Mouse (Mus musculus): ENCODE data around the gene Nap1l1. TPM values are rescaled to one million over a fixed set of nuclear protein-coding genes. Genes with fewer than 3 reads are reported as not detected.

The Nap1l1 gene
- polyA plus RNA-seq, 1 experiment from 2014 or later: 343 TPM

- 81% methylated on average over 7 of the region's 7 CpGs for WGBS
- no peaks in the 10 kb centered on the region for H3K9me3 ChIP-seq (replicated peaks)
- no peak overlapping the region for H3K4me3 ChIP-seq
- H3K27ac ChIP-seq: no peak overlapping the region
- DNase-seq (ENCODE audit: low spot score): no peak
- H3K27me3 ChIP-seq (ENCODE audit: low read depth, poor library complexity, severe bottlenecking): no peaks in the 10 kb centered on the region
- H3K4me1 ChIP-seq: peaks cover 40% of the 10 kb centered on the region
- H3K36me3 ChIP-seq: no peaks in the 10 kb centered on the region
Measured at GRCm38 (mm10) chr10:111509981-111510380, 37.0 kb downstream of the Nap1l1 start.

- 69% methylated on average over 7 of the region's 7 CpGs for whole genome bisulfite sequencing
- no peak for DNase-seq (ENCODE audit: low spot score)
Measured at GRCm38 (mm10) chr10:111510798-111511197, 37.8 kb downstream of the Nap1l1 start.

DNA sequence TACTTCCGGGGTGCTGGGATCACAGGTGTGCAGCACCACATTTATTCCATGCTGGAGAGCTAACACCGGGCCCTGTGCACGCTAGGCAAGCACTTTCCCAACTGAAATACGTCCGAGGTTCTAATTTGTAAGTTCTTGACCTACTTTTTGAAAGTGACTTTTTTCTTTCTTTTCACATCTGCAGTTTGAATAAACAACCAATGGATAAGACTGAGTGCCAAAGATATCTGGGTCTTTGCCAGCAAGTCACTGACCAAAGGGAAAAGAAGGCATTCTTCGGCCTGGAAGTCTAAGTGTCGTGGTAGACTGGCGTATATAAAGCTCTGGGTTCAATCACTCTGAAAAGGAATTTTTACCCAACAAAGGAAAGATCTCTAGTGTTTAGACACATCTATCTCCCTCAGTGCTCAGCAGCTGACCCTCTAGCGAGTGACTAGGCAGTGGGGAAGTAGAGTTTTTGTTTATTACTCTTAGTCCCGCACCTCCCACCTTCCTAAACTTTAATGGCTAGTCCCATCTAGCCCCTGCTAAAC, 39.1 kb downstream of the Nap1l1 start:
- Histone ChIP-seq H3K4me3 (no peak overlapping the region), H3K27ac (no peak overlapping the region), H3K4me1 (peaks cover 44% of the 10 kb centered on the region), H3K36me3 (no peaks in the 10 kb centered on the region), H3K27me3 (ENCODE audit: low read depth, poor library complexity, severe bottlenecking) (no peaks in the 10 kb centered on the region), H3K9me3 (replicated peaks) (no peaks in the 10 kb centered on the region)
- DNase-seq (ENCODE audit: low spot score): no peak
- 87% methylated on average over 10 of the region's 10 CpGs for WGBS

More at GRCm38 (mm10) chr10:111510798-111511197, 37.8 kb downstream of the Nap1l1 start:
- no peaks in the 10 kb centered on the region for H3K27me3 ChIP-seq (ENCODE audit: low read depth, poor library complexity, severe bottlenecking)
- H3K9me3 ChIP-seq (replicated peaks): no peaks in the 10 kb centered on the region
- H3K4me1 ChIP-seq: peaks cover 41% of the 10 kb centered on the region
- no peak overlapping the region for H3K4me3 ChIP-seq
- no peaks in the 10 kb centered on the region for H3K36me3 ChIP-seq
- no peak overlapping the region for H3K27ac ChIP-seq

- Histone ChIP-seq H3K4me1 (peaks cover 41% of the 10 kb centered on the region), H3K36me3 (no peaks in the 10 kb centered on the region), H3K27me3 (ENCODE audit: low read depth, poor library complexity, severe bottlenecking) (no peaks in the 10 kb centered on the region), H3K4me3 (no peak overlapping the region), H3K27ac (no peak overlapping the region), H3K9me3 (replicated peaks) (no peaks in the 10 kb centered on the region)
- WGBS: 91% methylated on average over 5 of the region's 5 CpGs
- DNase-seq (ENCODE audit: low spot score): no peak
Measured at GRCm38 (mm10) chr10:111514282-111514885, 41.4 kb downstream of the Nap1l1 start.

GRCm38 (mm10) chr10:111515071-111516010, 42.3 kb downstream of the Nap1l1 start:
- WGBS: 89% methylated on average over 17 of the region's 17 CpGs
- Histone ChIP-seq H3K9me3 (replicated peaks) (no peaks in the 10 kb centered on the region), H3K4me3 (no peak overlapping the region), H3K27me3 (ENCODE audit: low read depth, poor library complexity, severe bottlenecking) (no peaks in the 10 kb centered on the region), H3K4me1 (peaks cover 40% of the 10 kb centered on the region), H3K36me3 (no peaks in the 10 kb centered on the region), H3K27ac (peak overlapping the region; percentile 62)
- DNase-seq (ENCODE audit: low spot score): no peak

DNA sequence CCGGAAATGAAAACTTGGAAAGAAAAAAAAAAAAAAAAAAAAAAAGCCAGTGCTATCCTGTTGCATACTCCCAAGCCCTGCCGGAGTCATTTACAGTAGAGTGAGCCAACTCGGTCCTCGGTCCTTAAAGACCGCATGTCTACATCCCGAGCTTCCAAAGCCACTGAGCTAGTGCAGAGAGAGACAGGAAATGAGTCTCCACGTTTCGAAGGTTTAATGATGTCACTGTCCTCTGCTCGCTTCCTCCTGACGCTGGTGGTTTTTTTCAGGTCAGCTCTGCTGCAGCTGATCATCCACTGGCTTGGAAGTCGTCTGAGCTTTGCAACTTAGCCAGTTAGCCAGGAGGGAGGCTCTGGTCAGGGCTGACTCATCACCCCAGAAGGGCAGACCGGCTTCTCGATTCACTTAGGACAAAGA, 43.2 kb downstream of the Nap1l1 start:
- Histone ChIP-seq H3K4me3 (no peak overlapping the region), H3K27me3 (ENCODE audit: low read depth, poor library complexity, severe bottlenecking) (no peaks in the 10 kb centered on the region), H3K4me1 (peaks cover 43% of the 10 kb centered on the region), H3K36me3 (no peaks in the 10 kb centered on the region), H3K27ac (peak overlapping the region; percentile 72), H3K9me3 (replicated peaks) (no peaks in the 10 kb centered on the region)
- 62% methylated on average over 13 of the region's 13 CpGs for WGBS
- no peak for DNase-seq (ENCODE audit: low spot score)

DNA sequence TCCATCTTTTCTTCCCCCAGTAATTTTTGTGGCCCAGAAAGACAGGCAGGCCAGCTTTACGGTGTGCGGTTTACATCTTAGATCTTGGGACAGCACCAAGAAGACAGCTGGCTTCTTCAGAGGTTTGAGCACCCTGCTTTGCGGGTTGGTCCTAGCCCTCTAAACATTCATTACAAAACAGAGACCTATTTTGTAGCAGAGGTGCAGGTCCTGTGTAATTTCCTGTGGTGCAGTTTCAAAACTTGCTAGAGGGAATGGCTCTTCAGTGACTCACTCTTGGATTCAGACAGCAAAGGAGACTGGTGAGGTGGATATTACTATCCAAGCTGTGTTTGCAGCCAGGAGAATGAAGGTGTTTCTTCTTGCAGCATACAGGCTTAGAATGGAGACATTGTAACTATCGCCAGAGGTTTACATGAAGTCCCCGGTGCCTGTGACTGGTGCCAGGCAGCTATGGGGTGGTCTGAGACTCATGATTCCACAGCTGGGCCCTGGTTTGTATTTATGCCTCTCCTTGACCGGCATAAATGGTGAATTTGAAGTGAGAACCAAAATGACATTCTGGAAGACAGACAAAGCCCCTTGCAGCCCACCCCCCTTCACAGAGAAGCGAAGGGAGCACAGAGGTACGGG, 43.9 kb downstream of the Nap1l1 start:
- H3K27ac ChIP-seq: peak overlapping the region; percentile 72
- no peak for DNase-seq (ENCODE audit: low spot score)
- WGBS: 93% methylated on average over 8 of the region's 8 CpGs

GRCm38 (mm10) chr10:111518350-111518749, 45.3 kb downstream of the Nap1l1 start:
- Histone ChIP-seq H3K27ac (no peak overlapping the region), H3K4me1 (peaks cover 62% of the 10 kb centered on the region), H3K36me3 (no peaks in the 10 kb centered on the region), H3K9me3 (replicated peaks) (no peaks in the 10 kb centered on the region), H3K27me3 (ENCODE audit: low read depth, poor library complexity, severe bottlenecking) (no peaks in the 10 kb centered on the region), H3K4me3 (no peak overlapping the region)
- DNase-seq (ENCODE audit: low spot score): no peak
- 67% methylated on average over 4 of the region's 4 CpGs for WGBS

More for the DNA sequence above, 43.9 kb downstream of the Nap1l1 start:
- H3K4me3 ChIP-seq: no peak overlapping the region
- H3K27me3 ChIP-seq (ENCODE audit: low read depth, poor library complexity, severe bottlenecking): no peaks in the 10 kb centered on the region
- H3K4me1 ChIP-seq: peaks cover 50% of the 10 kb centered on the region
- no peaks in the 10 kb centered on the region for H3K36me3 ChIP-seq
- H3K9me3 ChIP-seq (replicated peaks): no peaks in the 10 kb centered on the region

GRCm38 (mm10) chr10:111519620-111520370, 46.8 kb downstream of the Nap1l1 start:
- Histone ChIP-seq H3K9me3 (replicated peaks) (no peaks in the 10 kb centered on the region), H3K4me1 (peaks cover 62% of the 10 kb centered on the region), H3K27me3 (ENCODE audit: low read depth, poor library complexity, severe bottlenecking) (no peaks in the 10 kb centered on the region), H3K36me3 (no peaks in the 10 kb centered on the region), H3K4me3 (peak overlapping the region; percentile 18; the same call in 1 of the 2 replicates), H3K27ac (peak overlapping the region; percentile 47; the same call in 1 of the 2 replicates)
- no peak for DNase-seq (ENCODE audit: low spot score)
- 60% methylated on average over 24 of the region's 24 CpGs for WGBS

GRCm38 (mm10) chr10:111520621-111521020, 47.6 kb downstream of the Nap1l1 start:
- H3K9me3 ChIP-seq (replicated peaks): no peaks in the 10 kb centered on the region
- peak overlapping the region; percentile 47; the same call in 1 of the 2 replicates for H3K27ac ChIP-seq
- DNase-seq (ENCODE audit: low spot score): no peak
- no peaks in the 10 kb centered on the region for H3K36me3 ChIP-seq
- WGBS: 62% methylated on average over 3 of the region's 3 CpGs
- H3K4me1 ChIP-seq: peaks cover 56% of the 10 kb centered on the region
- H3K4me3 ChIP-seq: no peak overlapping the region
- no peaks in the 10 kb centered on the region for H3K27me3 ChIP-seq (ENCODE audit: low read depth, poor library complexity, severe bottlenecking)

GRCm38 (mm10) chr10:111521636-111522035, 48.6 kb downstream of the Nap1l1 start:
- Histone ChIP-seq H3K9me3 (replicated peaks) (no peaks in the 10 kb centered on the region), H3K27me3 (ENCODE audit: low read depth, poor library complexity, severe bottlenecking) (no peaks in the 10 kb centered on the region), H3K4me1 (peaks cover 56% of the 10 kb centered on the region), H3K27ac (no peak overlapping the region; the same call in 1 of the 2 replicates), H3K36me3 (no peaks in the 10 kb centered on the region), H3K4me3 (no peak overlapping the region)
- DNase-seq (ENCODE audit: low spot score): no peak
- 71% methylated on average over 4 of the region's 4 CpGs for WGBS

GRCm38 (mm10) chr10:111522230-111522629, 49.2 kb downstream of the Nap1l1 start:
- 81% methylated on average over 4 of the region's 4 CpGs for WGBS
- Histone ChIP-seq H3K36me3 (no peaks in the 10 kb centered on the region), H3K4me3 (no peak overlapping the region), H3K9me3 (replicated peaks) (no peaks in the 10 kb centered on the region), H3K4me1 (peaks cover 56% of the 10 kb centered on the region), H3K27me3 (ENCODE audit: low read depth, poor library complexity, severe bottlenecking) (no peaks in the 10 kb centered on the region), H3K27ac (no peak overlapping the region)
- DNase-seq (ENCODE audit: low spot score): no peak
